Mouse (Mus musculus): ENCODE measurements around the gene Tigd4. TPM values are rescaled to one million over a fixed set of nuclear protein-coding genes. Genes with fewer than 3 reads are reported as not detected.
"Not testable (repeated sequence)": the region's sequence is repeated elsewhere in the genome, so short reads cannot be mapped to it uniquely, and the experiment has no call there.

The Tigd4 gene
- 0.64 and 0.93 TPM in 2 replicates for polyA plus RNA-seq (2015; fragmentation: Nextera tagmentation; extraction: Ambion mirVana)

- no peak for ATAC-seq (ENCODE audit: low FRiP score, low read depth)
- H3K27ac ChIP-seq = no peak within 1 kb of the TSS
- H3K9ac ChIP-seq = no peak within 1 kb of the TSS
- WGBS = 76% methylated on average over 2 of the region's 2 CpGs
- H3K4me3 ChIP-seq = no peak within 1 kb of the TSS
- no peak within 1 kb of the TSS for H3K4me2 ChIP-seq (replicated peaks)
- no peaks in the 10 kb centered on the region for H3K36me3 ChIP-seq
- H3K9me3 ChIP-seq = no peaks in the 10 kb centered on the region
- H3K27me3 ChIP-seq = peaks cover 4% of the 10 kb centered on the region
- 0 out of 2 replicates have a peak, but pooled peaks cover 4% of the 10 kb centered on the region for H3K4me1 ChIP-seq
These were observed at the start of gene Tigd4 for GRCm38 (mm10) chr3:84593274-84593673. Tigd4 (plus strand) TSS chr3:84593574.

- no peaks in the 10 kb centered on the region for H3K27me3 ChIP-seq
- no peaks in the 10 kb centered on the region for H3K4me1 ChIP-seq
- ATAC-seq (ENCODE audit: low FRiP score, low read depth) = no peak
- H3K4me2 ChIP-seq (replicated peaks) = no peak overlapping the region
- no peak overlapping the region for H3K27ac ChIP-seq
- H3K4me3 ChIP-seq = no peak overlapping the region
- 59% methylated on average over 8 of the region's 8 CpGs for WGBS
- no peak overlapping the region for H3K9ac ChIP-seq
- 0 out of 2 replicates have a peak, but pooled peaks cover 5% of the 10 kb centered on the region for H3K36me3 ChIP-seq
- no peaks in the 10 kb centered on the region for H3K9me3 ChIP-seq
These were observed 46.2 kb upstream of the Tigd4 start for GRCm38 (mm10) chr3:84547177-84547576.

- H3K27me3 ChIP-seq = no peaks in the 10 kb centered on the region
- 83% methylated on average over 3 of the region's 3 CpGs for WGBS
- no peaks in the 10 kb centered on the region for H3K9me3 ChIP-seq
- no peak for ATAC-seq (ENCODE audit: low FRiP score, low read depth)
- H3K4me3 ChIP-seq = no peak overlapping the region
- H3K9ac ChIP-seq = no peak overlapping the region
- no peak overlapping the region for H3K4me2 ChIP-seq (replicated peaks)
- H3K27ac ChIP-seq = no peak overlapping the region
- no peaks in the 10 kb centered on the region for H3K36me3 ChIP-seq
- H3K4me1 ChIP-seq = peaks cover 9% of the 10 kb centered on the region; the same call in 1 of the 2 replicates
These were observed 37.6 kb upstream of the Tigd4 start for GRCm38 (mm10) chr3:84555780-84556179.

GRCm38 (mm10) chr3:84558301-84558700 lies 35.1 kb upstream of the Tigd4 start:
- no peaks in the 10 kb centered on the region for H3K9me3 ChIP-seq
- H3K4me1 ChIP-seq = peaks cover 9% of the 10 kb centered on the region; the same call in 1 of the 2 replicates
- H3K4me2 ChIP-seq (replicated peaks) = no peak overlapping the region
- no peak overlapping the region for H3K9ac ChIP-seq
- H3K27ac ChIP-seq = no peak overlapping the region
- no peak overlapping the region for H3K4me3 ChIP-seq
- H3K36me3 ChIP-seq = no peaks in the 10 kb centered on the region
- H3K27me3 ChIP-seq = no peaks in the 10 kb centered on the region
- 87% methylated on average over 3 of the region's 3 CpGs for WGBS
- no peak for ATAC-seq (ENCODE audit: low FRiP score, low read depth)

- WGBS = 96% methylated on average over 2 of the region's 2 CpGs
- H3K4me1 ChIP-seq; ATAC-seq (ENCODE audit: low FRiP score, low read depth); H3K9me3 ChIP-seq; H3K9ac ChIP-seq; H3K27me3 ChIP-seq; H3K4me2 ChIP-seq (replicated peaks); H3K27ac ChIP-seq; H3K4me3 ChIP-seq; H3K36me3 ChIP-seq: not testable (repeated sequence)
These were observed 30.5 kb upstream of the Tigd4 start for GRCm38 (mm10) chr3:84562911-84563310.

GRCm38 (mm10) chr3:84563415-84563814 lies 30.0 kb upstream of the Tigd4 start:
- Histone ChIP-seq H3K27ac (no peak overlapping the region), H3K4me1 (no peaks in the 10 kb centered on the region), H3K27me3 (no peaks in the 10 kb centered on the region), H3K9ac (no peak overlapping the region), H3K4me3 (no peak overlapping the region), H3K4me2 (replicated peaks) (no peak overlapping the region), H3K9me3 (no peaks in the 10 kb centered on the region), H3K36me3 (no peaks in the 10 kb centered on the region)
- ATAC-seq (ENCODE audit: low FRiP score, low read depth) = no peak
- 93% methylated on average over 4 of the region's 4 CpGs for WGBS

GRCm38 (mm10) chr3:84568540-84568939 lies 24.8 kb upstream of the Tigd4 start:
- no peaks in the 10 kb centered on the region for H3K36me3 ChIP-seq
- WGBS = 90% methylated on average over 6 of the region's 6 CpGs
- no peak overlapping the region for H3K27ac ChIP-seq
- H3K9ac ChIP-seq = no peak overlapping the region
- no peak overlapping the region for H3K4me3 ChIP-seq
- H3K4me1 ChIP-seq = 0 out of 2 replicates have a peak, but pooled peaks cover 9% of the 10 kb centered on the region
- no peaks in the 10 kb centered on the region for H3K27me3 ChIP-seq
- no peaks in the 10 kb centered on the region for H3K9me3 ChIP-seq
- H3K4me2 ChIP-seq (replicated peaks) = no peak overlapping the region
- ATAC-seq (ENCODE audit: low FRiP score, low read depth) = no peak

- WGBS = 73% methylated on average over 6 of the region's 6 CpGs
- H3K36me3 ChIP-seq = no peaks in the 10 kb centered on the region
These were observed 23.8 kb upstream of the Tigd4 start for GRCm38 (mm10) chr3:84569587-84569986.

GRCm38 (mm10) chr3:84570501-84570900 lies 22.9 kb upstream of the Tigd4 start:
- H3K36me3 ChIP-seq = no peaks in the 10 kb centered on the region
- H3K9ac ChIP-seq = no peak overlapping the region
- no peak overlapping the region for H3K4me3 ChIP-seq
- H3K27ac ChIP-seq = no peak overlapping the region
- H3K4me2 ChIP-seq (replicated peaks) = no peak overlapping the region
- H3K27me3 ChIP-seq = no peaks in the 10 kb centered on the region
- H3K4me1 ChIP-seq = 0 out of 2 replicates have a peak, but pooled peaks cover 9% of the 10 kb centered on the region
- 82% methylated on average over 3 of the region's 3 CpGs for WGBS
- no peak for ATAC-seq (ENCODE audit: low FRiP score, low read depth)
- no peaks in the 10 kb centered on the region for H3K9me3 ChIP-seq

More at GRCm38 (mm10) chr3:84569587-84569986, 23.8 kb upstream of the Tigd4 start:
- no peak overlapping the region for H3K9ac ChIP-seq
- 0 out of 2 replicates have a peak, but pooled peaks cover 9% of the 10 kb centered on the region for H3K4me1 ChIP-seq
- H3K27me3 ChIP-seq = no peaks in the 10 kb centered on the region
- no peak overlapping the region for H3K4me3 ChIP-seq
- no peak for ATAC-seq (ENCODE audit: low FRiP score, low read depth)
- no peak overlapping the region for H3K4me2 ChIP-seq (replicated peaks)
- H3K27ac ChIP-seq = no peak overlapping the region
- no peaks in the 10 kb centered on the region for H3K9me3 ChIP-seq

GRCm38 (mm10) chr3:84580716-84581115 lies 12.7 kb upstream of the Tigd4 start:
- Histone ChIP-seq H3K9me3 (no peaks in the 10 kb centered on the region), H3K36me3 (no peaks in the 10 kb centered on the region), H3K27me3 (no peaks in the 10 kb centered on the region), H3K4me1 (peaks cover 28% of the 10 kb centered on the region), H3K4me2 (replicated peaks) (peak overlapping the region; percentile 83), H3K9ac (peak overlapping the region; percentile 88; the same call in 1 of the 2 replicates), H3K4me3 (peak overlapping the region; percentile 85), H3K27ac (no peak overlapping the region)
- no peak for ATAC-seq (ENCODE audit: low FRiP score, low read depth)
- 51% methylated on average over 4 of the region's 4 CpGs for WGBS

GRCm38 (mm10) chr3:84581696-84582022 lies 11.7 kb upstream of the Tigd4 start:
- peak overlapping the region; percentile 83 for H3K4me2 ChIP-seq (replicated peaks)
- no peak for ATAC-seq (ENCODE audit: low FRiP score, low read depth)
- H3K36me3 ChIP-seq = no peaks in the 10 kb centered on the region
- peak overlapping the region; percentile 88 for H3K9ac ChIP-seq
- H3K4me1 ChIP-seq = peaks cover 28% of the 10 kb centered on the region
- H3K27ac ChIP-seq = peak overlapping the region; percentile 88
- WGBS = 0% methylated on average over 4 of the region's 4 CpGs
- H3K4me3 ChIP-seq = peak overlapping the region; percentile 85
- H3K27me3 ChIP-seq = no peaks in the 10 kb centered on the region
- no peaks in the 10 kb centered on the region for H3K9me3 ChIP-seq

- Histone ChIP-seq H3K4me2 (replicated peaks) (peak within 1 kb of the TSS; percentile 83), H3K36me3 (no peaks in the 10 kb centered on the region), H3K27ac (peak within 1 kb of the TSS; percentile 88), H3K9ac (peak within 1 kb of the TSS; percentile 88), H3K4me1 (peaks cover 28% of the 10 kb centered on the region), H3K27me3 (no peaks in the 10 kb centered on the region), H3K4me3 (peak within 1 kb of the TSS; percentile 85), H3K9me3 (no peaks in the 10 kb centered on the region)
- peak; percentile 98 for ATAC-seq (ENCODE audit: low FRiP score, low read depth)
- WGBS = under 1% methylated on average over 52 of the region's 70 CpGs
These were observed 11.1 kb upstream of the Tigd4 start, which contains the start of gene Arfip1 for GRCm38 (mm10) chr3:84582023-84582912. Arfip1 (minus strand) TSS chr3:84582625.
